Mouse (Mus musculus): ENCODE data around the gene Pik3c2g. TPM values are rescaled to one million over a fixed set of nuclear protein-coding genes. Genes with fewer than 3 reads are reported as not detected.
A peak's percentile ranks its signal among the peaks of the same experiment; 100 is the strongest.

The Pik3c2g gene
- total RNA-seq, 2 experiments from 2014 or later, result not detected

DNA sequence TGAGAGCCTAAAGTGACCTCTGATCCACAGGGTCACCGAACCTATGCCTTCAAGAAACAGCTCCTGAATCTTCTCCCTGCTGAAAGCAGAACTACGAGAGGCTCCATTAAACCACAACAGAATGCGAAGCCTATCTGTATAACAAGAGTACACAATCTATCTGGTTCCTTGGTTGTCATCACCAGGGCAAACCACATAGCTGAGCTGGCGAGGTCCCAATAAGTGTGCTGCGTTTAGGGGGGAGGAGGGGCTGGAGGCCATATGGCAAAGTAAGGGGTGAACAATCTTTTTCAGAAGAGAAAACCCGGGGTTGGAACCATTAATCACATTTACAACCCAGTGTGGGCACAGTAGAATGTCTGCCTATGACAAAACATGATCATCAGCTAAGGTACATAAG lies 251.2 kb downstream of the Pik3c2g start:
- ATAC-seq (replicated peaks; ENCODE audit: poor library complexity, severe bottlenecking), result no peak

DNA sequence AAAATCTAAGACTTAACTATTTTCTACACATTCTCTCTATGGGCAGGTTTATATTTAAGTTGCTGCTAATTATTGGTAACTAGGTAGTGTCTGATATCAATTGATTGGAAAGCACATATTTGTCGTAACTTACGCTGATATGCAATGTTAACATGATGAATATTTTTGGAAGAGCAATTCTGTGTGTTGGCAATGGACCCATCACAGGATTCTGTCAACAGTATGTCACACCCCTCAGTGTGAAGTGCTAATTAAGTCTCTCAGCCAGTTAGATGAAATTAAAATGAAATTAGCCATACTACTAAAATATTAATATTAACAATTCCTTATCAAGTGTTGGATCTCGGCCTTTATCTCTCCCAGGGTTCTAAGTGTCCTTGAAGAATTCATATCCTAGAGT lies 251.7 kb downstream of the Pik3c2g start:
- no peak for ATAC-seq (replicated peaks; ENCODE audit: poor library complexity, severe bottlenecking)

DNA sequence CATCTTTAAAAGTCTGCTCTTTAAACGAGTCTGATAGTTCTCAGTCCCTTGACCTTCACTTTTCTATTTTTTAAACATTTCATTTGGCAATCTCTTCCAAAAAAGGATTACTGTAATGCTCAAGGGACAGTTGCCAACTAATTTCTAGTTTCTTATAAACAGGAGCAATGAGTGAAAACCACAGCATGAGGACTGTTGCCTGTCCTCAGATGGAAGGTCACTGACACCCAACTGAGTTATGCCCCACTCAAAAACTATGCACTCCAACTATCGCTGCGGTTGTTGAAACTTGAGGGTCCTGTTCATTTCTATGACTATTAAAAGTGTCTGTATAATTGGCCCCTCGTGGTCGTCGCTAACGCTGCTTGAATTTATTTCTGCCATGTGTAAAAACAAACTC lies 252.9 kb downstream of the Pik3c2g start:
- no peak for ATAC-seq (replicated peaks; ENCODE audit: poor library complexity, severe bottlenecking)

DNA sequence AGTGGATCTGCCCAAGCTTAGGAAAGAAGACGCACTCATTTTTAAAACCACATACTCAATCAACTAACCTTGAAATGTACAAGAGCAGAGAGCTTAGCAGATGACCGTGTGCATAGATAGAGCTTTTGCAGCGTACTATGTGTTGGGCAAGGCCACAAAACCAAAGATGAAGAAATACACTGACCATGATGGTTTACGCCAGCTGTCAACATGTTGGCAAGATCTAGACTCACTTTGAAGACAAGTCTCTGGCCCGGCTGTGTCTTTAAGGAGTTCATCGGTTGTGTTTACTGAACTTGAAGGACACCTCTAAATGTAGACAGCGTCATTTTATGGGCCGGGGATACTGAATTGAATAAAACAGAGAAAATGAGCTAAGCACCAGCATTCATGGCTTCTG lies 254.3 kb downstream of the Pik3c2g start:
- ATAC-seq (replicated peaks; ENCODE audit: poor library complexity, severe bottlenecking), result no peak

DNA sequence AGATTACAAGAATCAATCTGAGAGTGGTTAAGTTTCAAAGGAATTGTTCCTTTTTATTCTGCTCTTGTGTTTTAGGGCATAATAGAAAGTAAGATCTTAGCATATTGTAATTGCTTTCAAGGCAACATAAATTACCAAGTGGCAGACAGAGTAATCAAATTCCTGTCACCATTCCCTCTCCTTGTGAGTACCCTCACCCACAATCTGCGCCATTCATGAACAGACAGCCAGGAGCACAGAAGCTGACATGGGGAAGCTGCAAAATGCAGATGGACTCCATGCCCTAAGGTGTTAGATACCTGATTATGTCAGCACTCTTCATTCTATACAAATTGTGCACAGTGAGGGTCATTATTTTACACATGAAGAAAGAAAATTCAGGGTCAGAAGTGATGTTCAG lies 255.6 kb downstream of the Pik3c2g start:
- no peak for ATAC-seq (replicated peaks; ENCODE audit: poor library complexity, severe bottlenecking)

DNA sequence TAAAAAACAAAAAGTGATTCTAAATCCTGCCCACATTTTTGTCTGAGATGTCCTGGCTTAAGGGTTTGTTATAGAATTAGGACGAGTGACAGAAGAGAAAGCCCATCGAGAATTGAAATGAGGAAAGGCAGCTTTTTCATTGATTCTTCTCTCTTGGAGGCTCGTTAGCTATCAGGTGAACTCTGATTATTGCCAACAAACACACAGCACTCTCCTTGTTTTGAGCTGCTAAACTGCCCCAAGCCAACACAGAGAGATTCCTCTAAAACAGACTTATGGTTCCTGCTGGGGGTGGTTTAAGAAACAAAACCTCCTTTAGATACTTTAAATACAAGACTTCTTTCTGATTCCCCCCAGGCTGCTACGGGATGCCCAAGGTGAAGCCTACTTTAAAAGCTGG lies 256.5 kb downstream of the Pik3c2g start:
- no peak for ATAC-seq (replicated peaks; ENCODE audit: poor library complexity, severe bottlenecking)

DNA sequence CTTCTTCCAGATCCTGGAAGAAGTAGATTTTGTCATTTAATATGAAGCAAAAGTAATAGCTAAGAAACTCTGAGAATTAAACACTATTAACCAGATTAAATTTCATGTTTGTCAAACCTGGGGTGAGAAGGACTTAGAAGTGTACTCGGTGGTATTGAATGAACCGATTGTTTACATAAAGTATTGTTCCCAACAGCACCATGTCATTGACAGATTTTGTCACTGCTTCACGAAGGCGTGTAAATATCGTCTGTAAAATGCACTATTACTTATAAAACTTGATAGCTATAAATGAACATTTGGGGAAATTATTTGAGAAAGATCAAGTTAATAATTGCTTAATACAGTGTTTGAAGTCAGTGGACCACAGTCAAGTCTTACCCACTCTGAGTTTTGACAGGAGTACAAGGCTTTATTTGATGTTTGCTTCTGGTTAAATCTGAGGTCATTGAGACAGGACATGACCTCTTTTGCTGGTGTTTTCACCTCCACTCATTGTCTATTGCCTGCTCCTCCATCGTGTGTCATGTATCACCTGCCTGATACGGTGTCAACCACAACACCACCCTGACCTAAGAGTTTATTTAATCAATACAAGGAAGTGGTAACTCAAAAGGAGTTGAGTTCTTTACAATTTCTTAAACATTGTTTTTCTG lies 260.0 kb downstream of the Pik3c2g start:
- no peak for ATAC-seq (replicated peaks; ENCODE audit: poor library complexity, severe bottlenecking)

DNA sequence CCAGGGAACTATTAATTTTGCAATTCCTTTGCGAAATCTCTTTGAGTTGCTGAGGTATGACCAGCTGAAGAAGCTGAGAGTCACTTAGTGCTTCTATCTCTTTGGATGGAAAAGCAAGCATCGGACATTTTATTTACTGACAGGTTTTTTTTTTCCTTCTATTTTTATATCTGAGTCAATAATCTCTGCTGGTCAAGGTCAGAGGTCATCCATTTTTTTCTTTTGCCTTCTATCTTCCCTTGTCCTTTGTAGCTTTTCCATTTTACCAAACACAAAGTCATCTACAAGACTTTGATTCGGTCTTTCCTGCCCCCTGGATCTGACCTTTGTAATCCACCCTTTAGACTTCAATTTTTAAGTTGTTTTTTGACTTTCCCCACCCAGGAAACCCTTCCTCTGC lies 262.9 kb downstream of the Pik3c2g start:
- no peak for ATAC-seq (replicated peaks; ENCODE audit: poor library complexity, severe bottlenecking)

DNA sequence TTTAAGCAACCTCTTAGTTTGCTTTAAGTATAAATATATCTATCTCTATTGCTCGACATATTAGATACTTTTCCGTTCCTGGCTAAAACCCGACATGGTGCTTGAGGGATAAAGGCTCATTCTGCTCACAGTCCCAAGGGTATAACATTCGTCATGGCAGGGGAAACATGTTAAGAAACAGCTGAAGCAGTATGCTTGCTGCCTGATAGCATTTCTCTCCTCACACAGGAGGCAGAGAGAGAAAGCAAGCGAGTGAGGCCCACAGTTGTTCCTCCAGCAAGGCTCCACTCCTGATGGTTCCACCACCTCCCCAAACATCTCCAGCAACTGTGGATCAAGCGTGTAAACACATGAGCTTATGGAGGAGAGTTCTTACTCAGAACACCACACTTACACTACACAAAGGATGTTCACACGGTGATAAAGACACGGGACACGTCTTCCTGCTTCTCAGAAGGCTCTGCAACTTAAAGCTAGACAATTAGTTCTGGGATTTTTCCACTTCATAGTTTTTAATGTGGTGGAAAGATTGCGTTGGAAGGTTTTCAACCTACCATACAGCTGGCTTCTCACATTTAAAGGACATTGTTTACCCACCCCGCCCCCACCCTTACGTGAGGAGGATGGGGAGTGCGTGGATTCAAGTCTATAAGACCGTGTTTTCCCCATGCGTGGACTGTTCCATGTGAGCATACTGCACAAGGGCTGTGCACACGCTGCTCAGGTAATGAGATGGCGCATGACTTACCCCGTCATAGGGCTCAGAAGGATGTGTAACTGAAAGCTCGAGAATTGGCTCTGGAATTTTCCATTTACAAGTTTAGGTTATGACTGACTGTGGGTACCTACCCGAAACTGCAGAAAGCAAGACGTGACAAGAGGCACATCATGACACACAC lies 264.9 kb downstream of the Pik3c2g start:
- ATAC-seq (replicated peaks; ENCODE audit: poor library complexity, severe bottlenecking), result no peak

DNA sequence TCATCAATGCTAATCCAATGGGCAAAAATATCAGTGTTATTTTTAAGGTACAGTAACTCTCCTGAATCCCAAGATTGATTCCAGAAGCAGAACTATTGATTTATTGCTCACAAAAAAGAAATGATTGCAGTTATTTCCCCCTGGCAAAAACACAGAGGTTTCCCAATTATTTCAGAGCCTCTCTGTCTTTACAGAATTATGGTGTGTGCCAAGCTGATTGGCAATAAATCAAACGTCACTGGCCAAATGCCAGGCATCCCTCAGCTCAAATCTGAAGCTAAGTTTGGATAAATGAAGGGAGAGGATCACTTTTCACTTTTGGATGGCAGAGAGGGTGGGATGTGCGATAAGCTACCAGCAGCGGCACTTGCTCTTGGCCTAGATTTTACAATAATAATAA lies 265.8 kb downstream of the Pik3c2g start:
- ATAC-seq (replicated peaks; ENCODE audit: poor library complexity, severe bottlenecking), result no peak

DNA sequence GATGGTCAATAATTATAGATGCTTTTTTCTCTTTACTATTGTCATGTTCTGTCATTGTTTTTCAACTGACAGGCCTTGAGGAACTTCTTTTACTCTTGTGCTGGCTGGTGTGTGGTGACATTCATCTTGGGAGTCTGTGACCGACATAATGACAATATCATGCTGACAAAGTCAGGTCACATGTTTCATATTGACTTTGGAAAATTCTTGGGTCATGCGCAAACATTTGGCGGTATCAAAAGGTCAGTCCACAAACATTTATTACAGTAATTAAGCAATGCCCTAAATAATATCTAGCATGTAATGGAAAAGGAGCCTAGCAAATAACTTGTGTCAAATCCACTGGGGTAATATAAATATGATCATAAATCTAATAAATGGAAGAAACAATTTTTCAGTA lies 273.1 kb downstream of the Pik3c2g start:
- ATAC-seq (replicated peaks; ENCODE audit: poor library complexity, severe bottlenecking), result no peak

DNA sequence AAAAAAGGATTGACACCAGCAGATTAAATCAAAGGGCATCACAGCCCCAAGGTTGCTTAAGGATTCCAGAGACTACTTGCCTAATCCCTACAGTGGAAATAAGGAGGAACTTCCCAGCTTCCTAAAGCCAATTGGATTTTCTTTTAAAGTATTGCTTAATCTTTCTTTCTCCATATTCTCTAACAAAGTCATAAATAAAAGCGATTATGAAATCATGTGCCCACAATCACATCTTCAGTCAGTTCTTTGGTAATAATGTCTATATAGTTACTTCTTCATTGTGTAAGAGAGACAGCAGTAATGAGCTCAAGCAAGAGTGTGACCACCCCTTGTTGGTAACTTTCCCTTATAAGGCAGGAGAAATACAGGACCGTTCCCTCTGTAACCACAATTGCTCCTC lies 274.5 kb downstream of the Pik3c2g start:
- peak; percentile 97 for ATAC-seq (replicated peaks; ENCODE audit: poor library complexity, severe bottlenecking)

DNA sequence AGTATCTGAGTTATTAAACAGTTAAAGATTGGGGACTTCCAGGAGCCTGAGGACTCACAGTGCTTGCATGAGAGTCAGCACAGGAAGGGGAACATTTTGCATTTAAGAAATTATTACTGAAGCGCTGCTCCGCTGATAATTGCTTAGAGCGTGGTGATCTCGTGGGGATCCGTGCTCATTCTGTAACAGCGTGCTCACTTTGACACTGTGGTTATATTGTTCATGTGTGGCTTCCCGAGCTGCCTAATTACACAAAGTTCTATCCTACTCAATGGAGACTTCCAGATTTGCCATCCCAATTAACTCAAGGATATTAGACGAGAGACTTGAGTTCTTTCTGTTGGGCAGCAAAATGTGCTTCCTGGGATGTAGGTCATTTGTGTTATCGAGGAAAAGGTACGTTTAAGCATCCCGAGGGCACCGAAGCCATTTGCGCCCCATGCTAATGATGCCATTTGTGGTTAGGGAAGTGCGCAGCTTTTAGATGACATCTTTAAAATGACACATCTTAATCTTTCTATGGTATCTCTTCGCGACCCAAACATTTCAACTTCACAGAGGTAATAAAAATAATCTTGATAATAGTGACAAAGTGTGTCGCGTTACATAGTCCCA lies 278.1 kb downstream of the Pik3c2g start:
- no peak for ATAC-seq (replicated peaks; ENCODE audit: poor library complexity, severe bottlenecking)

DNA sequence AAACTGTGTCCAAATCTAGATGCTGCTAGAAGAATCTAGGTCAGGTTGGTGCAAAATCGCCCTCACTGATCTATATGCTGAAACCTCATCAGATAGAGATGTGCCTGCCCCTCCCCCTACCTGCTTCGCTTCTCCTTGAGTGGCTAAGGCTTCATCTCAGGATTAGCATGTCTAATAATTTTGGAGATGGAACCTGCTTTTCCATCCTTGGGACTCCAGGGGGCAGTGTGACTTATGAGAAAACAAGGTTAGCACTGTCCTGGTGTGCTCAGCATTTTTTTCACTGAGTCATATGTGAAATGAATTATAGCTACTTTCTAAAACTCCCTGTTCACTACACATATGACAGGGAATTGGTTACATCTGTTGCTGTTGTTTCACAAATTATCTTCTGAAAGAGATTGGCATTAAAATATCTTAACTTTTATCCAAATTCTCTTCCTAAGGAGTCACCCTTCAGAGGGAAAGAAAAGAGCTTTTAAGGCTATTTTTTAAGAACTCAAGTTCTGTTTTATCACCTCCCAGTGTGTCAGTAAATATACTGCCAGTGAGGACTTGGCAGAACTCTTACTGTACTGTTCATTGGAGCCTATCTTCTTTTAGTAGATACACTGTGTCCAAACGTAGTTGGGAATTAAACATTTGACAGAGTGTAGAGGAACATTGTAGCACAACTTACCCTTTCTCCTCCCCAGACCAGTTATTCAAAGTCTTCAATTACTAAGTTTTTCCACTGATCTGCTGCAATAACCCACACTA lies 287.6 kb downstream of the Pik3c2g start:
- ATAC-seq (replicated peaks; ENCODE audit: poor library complexity, severe bottlenecking), result peak; percentile 91

DNA sequence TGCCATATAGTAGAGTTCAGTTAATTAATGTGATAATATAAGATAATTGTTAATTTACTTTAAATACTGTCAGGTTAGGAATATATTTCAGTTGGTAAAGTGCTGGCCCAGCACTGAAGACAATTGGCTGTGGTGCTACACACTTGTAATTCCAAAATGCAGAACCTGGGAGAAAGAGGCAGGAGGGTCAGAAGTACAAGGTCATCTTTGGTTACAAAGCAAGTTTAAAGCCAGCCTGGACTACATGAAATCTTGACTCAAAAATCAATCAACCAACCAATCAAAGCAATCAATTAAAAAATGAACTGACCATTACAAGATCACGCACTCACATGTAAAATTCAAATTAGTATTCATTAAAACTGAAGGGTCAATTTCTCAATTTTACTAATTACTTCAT lies 289.7 kb downstream of the Pik3c2g start:
- no peak for ATAC-seq (replicated peaks; ENCODE audit: poor library complexity, severe bottlenecking)

DNA sequence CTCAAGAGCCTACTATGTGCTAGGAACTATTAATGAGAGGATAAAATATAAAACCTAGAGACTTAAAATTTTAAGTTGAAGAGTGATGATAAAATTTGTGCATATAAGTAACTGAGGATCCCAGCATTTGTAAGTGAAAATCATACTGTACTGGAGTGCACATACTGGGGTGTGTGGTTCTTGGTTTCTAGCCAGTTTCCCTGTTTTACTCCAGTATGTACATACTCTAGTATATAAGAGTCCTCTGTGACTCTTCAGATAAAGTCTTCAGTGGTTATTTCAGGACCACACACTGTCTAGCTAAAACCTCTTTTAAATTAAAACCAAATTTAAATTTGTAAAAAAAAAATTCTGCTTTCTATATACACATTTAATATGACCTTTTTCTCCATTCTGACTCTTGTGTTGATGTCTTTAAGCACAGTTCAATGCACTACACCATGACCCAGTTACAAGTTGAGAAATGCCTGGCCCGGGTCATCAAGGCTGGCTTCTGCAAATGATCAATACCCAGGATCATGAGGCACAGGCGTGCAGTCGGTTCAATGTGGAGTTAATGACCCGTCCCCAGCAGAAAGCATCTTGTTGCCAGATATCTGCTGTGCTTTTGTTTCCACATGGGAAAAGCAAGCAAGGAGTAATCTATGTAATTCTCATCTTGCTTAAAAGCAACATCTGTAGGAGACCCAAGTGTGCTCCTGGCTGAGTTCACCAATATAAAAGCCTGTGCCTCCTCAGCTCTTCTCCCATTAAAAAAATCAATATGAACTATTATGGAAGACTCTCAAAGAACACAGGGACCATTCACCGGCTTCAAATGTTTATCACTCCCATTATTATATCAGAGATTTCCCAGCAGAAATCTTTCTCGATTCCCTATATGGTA lies 290.7 kb downstream of the Pik3c2g start:
- no peak for ATAC-seq (replicated peaks; ENCODE audit: poor library complexity, severe bottlenecking)

DNA sequence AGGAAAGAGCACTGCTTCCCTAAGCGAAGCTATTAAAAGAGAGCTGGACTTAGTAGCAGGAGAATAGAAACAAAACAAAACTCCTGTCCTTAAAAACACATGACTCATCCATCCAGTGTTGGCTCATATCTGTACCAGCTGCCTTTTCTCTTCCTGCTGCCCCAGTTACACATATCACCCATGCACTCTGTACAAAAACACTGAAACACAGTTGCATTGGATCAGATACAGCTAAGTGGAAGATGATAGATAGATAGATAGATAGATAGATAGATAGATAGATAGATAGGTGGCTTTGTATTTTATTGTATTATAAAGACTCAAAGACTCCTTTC lies 291.3 kb downstream of the Pik3c2g start:
- no peak for ATAC-seq (replicated peaks; ENCODE audit: poor library complexity, severe bottlenecking)

DNA sequence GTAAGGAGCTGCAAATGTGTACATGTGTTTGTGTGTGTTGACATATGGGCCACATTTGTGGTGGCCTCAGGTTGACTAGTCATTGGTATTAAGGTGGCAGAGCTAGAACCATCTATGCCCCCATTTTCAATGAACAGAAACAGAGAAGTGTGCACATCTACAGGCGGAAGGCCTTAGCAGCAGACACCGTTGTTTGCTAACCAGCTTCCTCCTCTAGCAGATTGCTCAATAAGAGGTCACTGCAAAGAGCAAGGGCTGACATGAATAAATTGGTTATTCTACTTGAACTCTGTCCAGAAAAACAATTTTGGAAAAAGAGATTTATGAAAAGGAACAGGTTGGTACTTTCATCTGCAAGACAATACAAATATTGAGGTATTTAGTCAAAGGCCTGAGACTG lies 295.1 kb downstream of the Pik3c2g start:
- ATAC-seq (replicated peaks; ENCODE audit: poor library complexity, severe bottlenecking), result peak; percentile 93

DNA sequence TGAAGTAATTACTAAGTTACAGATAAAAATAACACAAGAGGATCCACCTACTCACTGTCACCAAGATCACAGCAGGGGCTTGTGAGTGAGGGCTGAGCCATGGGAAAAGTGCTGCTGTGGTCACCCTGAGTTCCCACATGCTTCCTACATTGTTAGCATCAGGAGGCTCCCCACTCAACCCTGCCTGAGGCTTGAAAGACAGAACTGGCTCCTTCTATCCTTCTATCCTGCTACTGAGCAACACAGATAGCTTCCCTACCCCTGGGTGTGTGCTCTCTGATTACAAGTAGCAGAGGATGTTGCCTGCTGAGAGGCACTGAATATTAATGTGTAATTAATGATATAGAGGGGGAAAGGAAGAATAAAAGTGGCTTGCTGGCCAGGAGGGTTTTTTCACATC lies 300.2 kb downstream of the Pik3c2g start:
- ATAC-seq (replicated peaks; ENCODE audit: poor library complexity, severe bottlenecking), result no peak

DNA sequence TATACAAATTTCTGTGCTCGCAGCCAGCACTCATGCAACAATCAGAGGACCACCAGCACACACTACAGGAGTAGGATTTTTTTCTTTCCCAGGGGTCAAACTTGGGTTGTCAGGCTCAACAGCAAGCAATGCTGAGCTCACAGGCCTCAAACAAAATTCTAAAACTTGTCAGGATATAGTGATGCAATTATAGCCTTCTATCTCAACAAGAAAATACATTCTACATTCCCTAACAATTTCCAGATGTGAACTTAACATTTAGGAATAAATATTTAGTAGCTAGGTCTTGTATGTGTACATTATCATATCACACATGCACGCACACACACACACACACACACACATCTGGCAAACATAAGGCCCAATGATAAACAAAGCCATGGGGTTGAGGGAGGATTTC lies 308.6 kb downstream of the Pik3c2g start:
- no peak for ATAC-seq (replicated peaks; ENCODE audit: poor library complexity, severe bottlenecking)

Measured in granulocyte monocyte progenitor cell, adult 5-6 weeks (primary cell).